Mouse (Mus musculus) neural tube, postnatal 0 days (tissue): ENCODE results near the gene Olfr685. TPM values are rescaled to one million over a fixed set of nuclear protein-coding genes. Genes with fewer than 3 reads are reported as not detected.

ENCODE experiments used
- polyA plus RNA-seq: library from polyadenylated mRNA; unstranded; fragments of >200 nt; fragmentation: Nextera tagmentation; extraction: Ambion mirVana; gene quantifications from 2 replicates; pipeline ENCODE4 v1.2.1, GENCODE M21; 2015

The Olfr685 gene
- polyA plus RNA-seq: not detected in 2 replicates

GRCm38 (mm10) chr7:105185912-105186311 lies at the start of gene Olfr685:
Gene Olfr685, minus strand, starts transcription at chr7:105186012.

GRCm38 (mm10) chr7:105207385-105207784 lies 21.6 kb upstream of the Olfr685 start, which contains the start of gene Olfr686:
Gene Olfr686, minus strand, starts transcription at chr7:105207485.

GRCm38 (mm10) chr7:105163553-105163952 lies 22.3 kb downstream of the Olfr685 start, which contains the start of gene Olfr684:
Gene Olfr684, minus strand, starts transcription at chr7:105163653.

GRCm38 (mm10) chr7:105146912-105147311 lies 38.9 kb downstream of the Olfr685 start, which contains the start of gene Olfr683:
Gene Olfr683, minus strand, starts transcription at chr7:105147012.

Other genes starting within 250 kb of the Olfr685 start
- gene Olfr670, start 223.4 kb downstream of the Olfr685 start, polyA plus RNA-seq: not detected in 2 replicates
- not detected in 2 replicates for gene Olfr671, start 206.9 kb downstream of the Olfr685 start, polyA plus RNA-seq
- gene Olfr672, start 184.0 kb downstream of the Olfr685 start, polyA plus RNA-seq: not detected in 2 replicates
- not detected in 2 replicates for gene Olfr675, start 157.6 kb downstream of the Olfr685 start, polyA plus RNA-seq
- not detected in 2 replicates for gene Olfr676, start 153.3 kb downstream of the Olfr685 start, polyA plus RNA-seq
- gene Olfr677, start 134.6 kb downstream of the Olfr685 start, polyA plus RNA-seq: not detected in 2 replicates
- gene Olfr678, start 121.5 kb downstream of the Olfr685 start, polyA plus RNA-seq: not detected in 2 replicates
- gene Olfr679, start 104.8 kb downstream of the Olfr685 start, polyA plus RNA-seq: not detected in 2 replicates
- gene Olfr680-ps1, start 93.2 kb downstream of the Olfr685 start, polyA plus RNA-seq: not detected in 2 replicates
- gene Olfr681, start 69.2 kb downstream of the Olfr685 start, polyA plus RNA-seq: not detected in 2 replicates
- not detected in 2 replicates for gene Olfr683, start 39.0 kb downstream of the Olfr685 start, polyA plus RNA-seq
- not detected in 2 replicates for gene Olfr684, start 22.4 kb downstream of the Olfr685 start, polyA plus RNA-seq
- not detected in 2 replicates for gene Olfr686, start 21.5 kb upstream of the Olfr685 start, polyA plus RNA-seq
- gene Olfr688, start 102.1 kb upstream of the Olfr685 start, polyA plus RNA-seq: not detected in 2 replicates
- gene Olfr689, start 125.2 kb upstream of the Olfr685 start, polyA plus RNA-seq: 0.19 TPM in 1 of 2 replicates, not detected in the other
- gene Olfr690, start 148.1 kb upstream of the Olfr685 start, polyA plus RNA-seq: not detected in 2 replicates
- gene Olfr691, start 156.3 kb upstream of the Olfr685 start, polyA plus RNA-seq: 0.24 and 0.31 TPM in 2 replicates
- gene Olfr692, start 182.2 kb upstream of the Olfr685 start, polyA plus RNA-seq: not detected in 2 replicates
- not detected in 2 replicates for gene Gm5901, start 189.0 kb upstream of the Olfr685 start, polyA plus RNA-seq
- gene Fam160a2, start 214.0 kb upstream of the Olfr685 start, polyA plus RNA-seq: 29.2 and 36.0 TPM in 2 replicates
- 0.13 and 0.18 TPM in 2 replicates for gene Cnga4, start 218.6 kb upstream of the Olfr685 start, polyA plus RNA-seq
- 7.7 and 8.3 TPM in 2 replicates for gene Cckbr, start 239.7 kb upstream of the Olfr685 start, polyA plus RNA-seq